15 mouse cellular contexts compared by ENCODE assay signal in the genomic region with DNA sequence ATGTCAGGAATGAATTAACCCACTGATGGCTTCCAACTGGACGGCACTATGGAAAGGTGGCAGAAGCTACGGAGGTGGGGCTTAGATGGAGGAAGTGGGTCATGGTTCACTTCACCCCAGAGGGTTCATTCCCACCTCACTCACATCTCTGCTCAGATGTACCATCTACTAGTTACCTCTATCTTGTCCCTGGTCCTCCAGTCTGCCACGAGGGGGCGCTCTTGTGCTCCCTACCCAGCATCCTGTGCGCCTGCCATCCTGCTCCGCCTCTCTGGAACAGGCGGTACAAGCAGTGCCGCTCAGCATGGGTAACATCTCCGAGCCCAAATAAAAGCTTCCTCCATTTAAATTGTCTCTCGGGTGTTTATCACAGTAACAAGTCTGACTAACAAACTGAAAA.
DNase-seq lines count a peak whose midpoint lies in the region; ATAC-seq and TF ChIP-seq lines count a peak whose summit lies in the region.
"Had no signal": no experiment of that assay in that cellular context is flagged by ENCODE, and none has a peak within 500 bp of the region (broad histone marks: within the 10 kb centered on the region; RNA-seq: fewer than 3 reads in every experiment).

No protein-coding gene starts in this region.

- no peak for TF ChIP-seq POLR2A in liver, adult 2 months (IDR thresholded peaks at IDR 0.05; ENCODE audit: extremely low read depth, insufficient read depth, low read length)
- TF ChIP-seq POLR2A in small intestine, adult 2 months (IDR thresholded peaks at IDR 0.05; ENCODE audit: low read depth, low read length) = no peak

- no peak overlapping the region for H3K4me3 ChIP-seq in gastrocnemius, adult 2 months
- no peak overlapping the region for H3K4me3 ChIP-seq in liver, adult 2 months (ENCODE audit: insufficient read depth, low read depth, low read length)
- H3K4me3 ChIP-seq in liver, embryonic 12.5 days = no peak overlapping the region
- H3K4me3 ChIP-seq in small intestine, adult 2 months (ENCODE audit: low read depth, low read length) = no peak overlapping the region
- H3K4me3 ChIP-seq: liver, embryonic 13.5 days; megakaryocyte, embryonic 14.5 days had no signal

- H3K4me2 ChIP-seq in liver, embryonic 12.5 days = no peak overlapping the region
- H3K4me2 ChIP-seq: liver, embryonic 13.5 days had no signal

- H3K4me1 ChIP-seq in liver, adult 2 months (ENCODE audit: control insufficient read depth, insufficient read depth, low read length) = peaks cover 13% of the 10 kb centered on the region
- H3K4me1 ChIP-seq in liver, embryonic 12.5 days = peaks cover 7% of the 10 kb centered on the region
- H3K4me1 ChIP-seq in small intestine, adult 2 months (ENCODE audit: control insufficient read depth, insufficient read depth, insufficient read length, low read length) = peaks cover 17% of the 10 kb centered on the region; the same call in 1 of the 2 replicates

- peak overlapping the region; percentile 81 for H3K27ac ChIP-seq in gastrocnemius, adult 2 months
- no peak overlapping the region for H3K27ac ChIP-seq in liver, adult 2 months (replicated peaks; ENCODE audit: insufficient read depth, low read depth, low read length)
- no peak overlapping the region for H3K27ac ChIP-seq in liver, embryonic 12.5 days
- no peak overlapping the region for H3K27ac ChIP-seq in small intestine, adult 2 months (ENCODE audit: insufficient read depth, low read depth, low read length)
- H3K27ac ChIP-seq: liver, embryonic 13.5 days had no signal

- intact Hi-C loops in gastrocnemius, adult 2 months (cut with DNase I) = no loop called here

- 85% methylated on average over 10 of the region's 10 CpGs for whole genome bisulfite sequencing in liver, adult 2 months
- 72% methylated on average over 10 of the region's 10 CpGs for WGBS in liver, embryonic 12.5 days (ENCODE audit: insufficient replicate concordance)
- 89% methylated on average over 10 of the region's 10 CpGs for WGBS in small intestine, adult 2 months

- H3K36me3 ChIP-seq in liver, adult 2 months (ENCODE audit: control insufficient read depth, insufficient read depth, low read length) = no peaks in the 10 kb centered on the region
- no peaks in the 10 kb centered on the region for H3K36me3 ChIP-seq in liver, embryonic 12.5 days
- no peaks in the 10 kb centered on the region for H3K36me3 ChIP-seq in small intestine, adult 2 months (ENCODE audit: control insufficient read depth, insufficient read depth, low read length)
- H3K36me3 ChIP-seq: liver, embryonic 13.5 days had no signal

- H3K27me3 ChIP-seq in liver, adult 2 months (ENCODE audit: control insufficient read depth, insufficient read depth, low read length) = no peaks in the 10 kb centered on the region
- peaks cover 9% of the 10 kb centered on the region for H3K27me3 ChIP-seq in liver, embryonic 12.5 days (replicated peaks)
- H3K27me3 ChIP-seq in small intestine, adult 2 months (ENCODE audit: control insufficient read depth, insufficient read depth, low read length) = no peaks in the 10 kb centered on the region
- H3K27me3 ChIP-seq: Patski had no signal

- no peak; the same call in 1 of the 2 replicates for ATAC-seq in liver, embryonic 12.5 days
- peak; percentile 89 for ATAC-seq in erythroblast, adult 5-6 weeks (replicated peaks; ENCODE audit: low FRiP score, poor library complexity, severe bottlenecking)
- ATAC-seq: Patski had no signal

- H3K9ac ChIP-seq in liver, adult 2 months (ENCODE audit: low read depth, low read length) = no peak overlapping the region
- H3K9ac ChIP-seq in liver, embryonic 12.5 days = no peak overlapping the region
- H3K9ac ChIP-seq: liver, embryonic 13.5 days had no signal

- H3K9me3 ChIP-seq in liver, embryonic 12.5 days (replicated peaks) = no peaks in the 10 kb centered on the region
- H3K9me3 ChIP-seq: liver, embryonic 13.5 days had no signal

- DNase-seq in gastrocnemius, adult 2 months = no peak
- DNase-seq in gastrocnemius, postnatal 4 days (ENCODE audit: low spot score in 2 of 2) = no peak
- no peak for DNase-seq in liver, adult 2 months (ENCODE audit: extremely low read depth, low read depth, low spot score)
- no peak for DNase-seq in urinary bladder, postnatal 14 days (ENCODE audit: low spot score)
- no peak for DNase-seq in thymus, postnatal 36 days
- DNase-seq: adrenal gland, adult 2 months; gastrocnemius, postnatal 36 days; kidney, postnatal 4 days; liver, embryonic 13.5 days; right cerebral cortex, postnatal 4 days had no signal

- peak; percentile 20; the same call in 1 of the 2 replicates for TF ChIP-seq CTCF in gastrocnemius, adult 2 months (IDR thresholded peaks at IDR 0.05)
- TF ChIP-seq CTCF in liver, adult 2 months (IDR thresholded peaks at IDR 0.05; ENCODE audit: low read depth, low read length) = peak; percentile 45
- peak; percentile 38; the same call in 1 of the 2 replicates for TF ChIP-seq CTCF in small intestine, adult 2 months (IDR thresholded peaks at IDR 0.05; ENCODE audit: extremely low read depth, insufficient read length, insufficient replicate concordance, low read depth, low read length)

- no peaks in the 10 kb centered on the region for H3K79me2 ChIP-seq in liver, adult 2 months (ENCODE audit: control insufficient read depth, insufficient read depth, low read length)
